Comparison of ENCODE assay signal across 31 mouse cellular contexts in the genomic region with DNA sequence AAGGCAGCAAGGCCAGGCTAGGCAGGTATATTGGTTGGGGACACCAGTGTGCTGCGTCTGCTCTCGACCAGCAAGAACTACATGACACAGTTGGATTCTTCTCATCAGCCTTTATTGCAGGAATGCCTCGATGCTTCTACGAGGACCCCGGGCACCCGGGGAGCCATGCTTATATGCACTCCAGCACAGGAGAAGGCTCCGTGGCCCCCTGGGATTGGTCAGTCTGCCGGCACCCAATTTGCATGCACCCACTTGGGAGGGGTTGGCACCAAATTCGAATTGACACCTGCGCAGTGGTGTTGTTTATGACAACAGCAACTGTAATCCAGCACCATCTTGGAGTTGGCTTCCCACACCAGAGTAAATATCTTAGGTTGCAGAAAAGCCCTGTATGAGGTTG. TPM values are rescaled to one million over a fixed set of nuclear protein-coding genes. Genes with fewer than 3 reads are reported as not detected.
"Had no signal": no experiment of that assay in that cellular context is flagged by ENCODE, and none has a peak within 500 bp of the region (broad histone marks: within the 10 kb centered on the region; RNA-seq: fewer than 3 reads in every experiment).

No protein-coding gene starts in this region.

- DNase-seq: forebrain, postnatal 0 days; gastrocnemius, postnatal 14 days; gastrocnemius, postnatal 36 days; heart, adult 18-20 months; heart, postnatal 10 days; heart, postnatal 36 days; kidney, adult 11 months; kidney, adult 2 months; kidney, adult 9 months; kidney, postnatal 14 days; kidney, postnatal 36 days; layer of hippocampus, adult 9-11 months; layer of hippocampus, postnatal 36 days; left cerebral cortex, postnatal 4 days had no signal

- ATAC-seq: forebrain, postnatal 0 days; hindbrain, postnatal 0 days; intestine, embryonic 16.5 days; liver, embryonic 12.5 days had no signal

- H3K4me1 ChIP-seq: heart, embryonic 10.5 days; heart, embryonic 12.5 days; hindbrain, embryonic 13.5 days; hindbrain, embryonic 15.5 days; kidney, embryonic 15.5 days; limb, embryonic 12.5 days; liver, embryonic 12.5 days had no signal

- H3K9ac ChIP-seq: forebrain, postnatal 0 days; heart, embryonic 12.5 days; hindbrain, embryonic 13.5 days; hindbrain, embryonic 15.5 days; kidney, embryonic 15.5 days; limb, embryonic 12.5 days; liver, embryonic 12.5 days had no signal

- H3K27me3 ChIP-seq: heart, embryonic 12.5 days; hindbrain, embryonic 13.5 days; hindbrain, embryonic 15.5 days; kidney, embryonic 15.5 days; limb, embryonic 12.5 days; liver, embryonic 12.5 days had no signal

- H3K4me2 ChIP-seq: heart, embryonic 12.5 days; hindbrain, embryonic 13.5 days; hindbrain, embryonic 15.5 days; kidney, embryonic 15.5 days; limb, embryonic 12.5 days; liver, embryonic 12.5 days had no signal

- H3K36me3 ChIP-seq: heart, embryonic 10.5 days; heart, embryonic 12.5 days; hindbrain, embryonic 13.5 days; hindbrain, embryonic 15.5 days; kidney, embryonic 15.5 days; limb, embryonic 12.5 days; liver, embryonic 12.5 days had no signal

- H3K4me3 ChIP-seq: heart, embryonic 10.5 days; heart, embryonic 12.5 days; hindbrain, embryonic 13.5 days; hindbrain, embryonic 15.5 days; kidney, embryonic 15.5 days; limb, embryonic 12.5 days; liver, embryonic 12.5 days had no signal

- H3K27ac ChIP-seq: heart, embryonic 10.5 days; hindbrain, embryonic 13.5 days; hindbrain, embryonic 15.5 days; hindbrain, postnatal 0 days; kidney, embryonic 15.5 days; kidney, postnatal 0 days; limb, embryonic 12.5 days; liver, embryonic 12.5 days had no signal

RNA-seq across cellular contexts. Expression of a gene that starts 28.1 kb away (rescaled TPM):
- polyA plus RNA-seq: forebrain, postnatal 0 days; gonadal fat pad, adult 2 months; heart, embryonic 10.5 days; heart, embryonic 12.5 days; heart, embryonic 16.5 days; hindbrain, embryonic 11.5 days; hindbrain, embryonic 13.5 days; hindbrain, embryonic 15.5 days; hindbrain, postnatal 0 days; intestine, embryonic 14.5 days; intestine, embryonic 16.5 days; kidney, adult 2 months; kidney, embryonic 15.5 days; kidney, postnatal 0 days; large intestine, adult 2 months; limb, embryonic 12.5 days; limb, embryonic 14.5 days; liver, adult 2 months; liver, embryonic 12.5 days had no signal
